Mouse (Mus musculus) spleen, adult 2 months (tissue): ENCODE measurements around the gene Olfr193.

Experiments used
- CTCF ChIP-seq: fragments of 200-500 bp; IDR thresholded peaks from 2 replicates; pipeline ENCODE4 v1.5.1; 2011; ENCODE audit warnings: mild to moderate bottlenecking, inconsistent platforms; ENCODE audit not compliant: insufficient read depth, insufficient read length, insufficient replicate concordance; ENCODE audit errors: extremely low read depth
- POLR2A ChIP-seq: fragments of 200-500 bp; IDR thresholded peaks from 2 replicates; pipeline ENCODE4 v1.6.1; 2011; ENCODE audit warnings: low read depth, low read length, inconsistent platforms

- no peak for TF ChIP-seq CTCF
- TF ChIP-seq POLR2A: no peak
Observed at GRCm38 (mm10) chr16:59071755-59072154, 39.9 kb downstream of the Olfr193 start.
